Mouse (Mus musculus): ENCODE results near the gene Olfr825. TPM values are rescaled to one million over a fixed set of nuclear protein-coding genes. Genes with fewer than 3 reads are reported as not detected.

Olfr825 gene
- not detected in 2 replicates for polyA plus RNA-seq (2012; rRNA removed)

DNA sequence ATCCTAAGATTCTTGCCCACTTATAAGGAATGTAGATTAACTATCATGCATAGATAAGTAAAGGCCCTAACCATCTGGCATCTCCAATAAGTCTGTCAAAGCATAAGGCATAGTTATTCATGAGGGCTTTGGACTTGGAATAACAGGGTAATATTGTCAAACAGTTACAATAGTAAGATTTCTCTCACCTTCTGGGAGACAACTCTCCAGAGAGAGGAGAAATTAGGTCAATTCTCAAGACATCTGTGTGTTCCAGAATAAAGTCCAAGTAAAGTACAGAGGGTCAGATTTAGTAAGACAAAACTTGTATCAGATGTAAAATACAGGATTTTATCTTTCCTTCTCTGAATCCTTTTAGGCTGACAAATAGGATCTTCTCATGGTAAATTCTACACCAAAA, at the start of gene Olfr825:
Gene Olfr825, minus strand, starts transcription at position 101 of the 400 bp plus-strand sequence.

DNA sequence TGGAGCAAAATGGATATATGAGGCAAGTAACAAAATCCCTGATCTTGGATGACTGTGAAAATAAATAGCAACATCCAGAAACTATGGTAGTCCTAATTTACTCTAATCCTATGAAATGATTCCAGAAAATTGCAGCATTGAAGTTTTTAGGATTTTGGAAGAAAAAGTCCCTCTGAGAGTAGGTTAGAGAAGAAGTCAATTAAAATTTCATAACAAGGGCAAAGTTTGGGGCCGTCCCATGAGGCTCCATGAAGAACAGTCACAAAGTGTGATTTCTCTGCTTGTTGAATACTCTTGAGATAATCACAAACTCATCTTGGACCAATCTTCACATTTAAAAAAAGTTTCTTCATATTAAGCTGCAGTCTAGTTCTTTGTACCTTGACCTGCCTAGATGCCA, 47.7 kb upstream of the Olfr825 start, which contains the start of gene Olfr827:
Gene Olfr827, minus strand, starts transcription at position 101 of the 400 bp plus-strand sequence.

DNA sequence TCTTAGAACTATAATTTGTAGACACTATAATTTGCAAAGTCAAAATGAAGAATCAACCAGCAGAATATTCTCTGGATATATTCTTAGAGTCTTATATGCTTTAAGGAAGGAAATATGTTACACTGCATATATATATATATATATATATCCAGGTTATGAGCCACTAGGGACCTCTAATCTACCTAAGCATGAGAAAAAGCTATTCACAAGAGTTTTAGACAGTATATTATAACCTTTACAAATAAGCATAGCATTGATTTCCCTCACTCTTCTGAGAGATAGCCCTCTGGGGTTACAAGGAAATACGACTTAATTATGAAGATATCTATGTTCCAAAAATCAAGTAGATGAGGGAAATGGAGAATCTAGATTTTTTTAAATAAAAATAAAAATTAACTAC, 17.5 kb upstream of the Olfr825 start, which contains the start of gene Olfr826:
Gene Olfr826, minus strand, starts transcription at position 101 of the 400 bp plus-strand sequence.

DNA sequence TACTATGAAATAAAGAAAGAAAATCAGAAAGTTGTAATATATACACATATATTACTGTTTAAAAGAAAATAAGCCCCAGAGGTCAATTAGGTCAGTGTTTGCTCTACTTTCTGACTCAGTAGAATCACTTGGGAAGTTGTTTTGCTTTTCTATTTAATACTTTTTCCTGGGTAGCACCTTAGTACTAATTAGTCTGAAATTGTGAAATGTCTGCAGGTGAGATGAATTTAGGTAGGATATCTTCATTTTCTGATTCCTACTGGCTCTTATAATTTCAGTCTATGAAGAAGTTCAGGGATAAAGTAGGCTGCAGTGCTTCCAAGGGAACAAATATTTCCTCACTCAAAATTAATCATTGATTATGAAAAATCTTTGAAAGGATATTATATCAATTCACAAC, 36.7 kb downstream of the Olfr825 start, which contains the start of gene Olfr824:
Gene Olfr824, minus strand, starts transcription at position 101 of the 400 bp plus-strand sequence.

DNA sequence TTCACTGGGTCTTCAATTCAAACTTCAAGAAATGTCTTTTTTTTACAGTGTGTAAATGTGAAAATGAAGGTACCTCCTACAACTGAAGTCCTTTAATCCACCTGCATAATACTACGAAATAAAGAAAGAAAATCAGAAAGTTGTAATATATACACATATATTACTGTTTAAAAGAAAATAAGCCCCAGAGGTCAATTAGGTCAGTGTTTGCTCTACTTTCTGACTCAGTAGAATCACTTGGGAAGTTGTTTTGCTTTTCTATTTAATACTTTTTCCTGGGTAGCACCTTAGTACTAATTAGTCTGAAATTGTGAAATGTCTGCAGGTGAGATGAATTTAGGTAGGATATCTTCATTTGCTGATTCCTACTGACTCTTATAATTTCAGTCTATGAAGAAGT, 51.3 kb downstream of the Olfr825 start, which contains the start of gene Olfr823:
Gene Olfr823, minus strand, starts transcription at position 101 of the 400 bp plus-strand sequence.

Other genes with a start within 250 kb of the Olfr825 start
- gene Olfr818, start 217.7 kb downstream of the Olfr825 start, polyA plus RNA-seq (2012; rRNA removed) = not detected in 2 replicates
- not detected in 2 replicates for gene Olfr819, start 199.5 kb downstream of the Olfr825 start, polyA plus RNA-seq (2012; rRNA removed)
- gene Olfr247, start 190.6 kb downstream of the Olfr825 start, polyA plus RNA-seq (2012; rRNA removed) = not detected in 2 replicates
- gene Gm10310, start 181.7 kb downstream of the Olfr825 start, polyA plus RNA-seq (2012; rRNA removed) = not detected in 2 replicates
- gene Olfr820, start 154.1 kb downstream of the Olfr825 start, polyA plus RNA-seq (2012; rRNA removed) = not detected in 2 replicates
- not detected in 2 replicates for gene Olfr821, start 136.4 kb downstream of the Olfr825 start, polyA plus RNA-seq (2012; rRNA removed)
- not detected in 2 replicates for gene Olfr822, start 95.6 kb downstream of the Olfr825 start, polyA plus RNA-seq (2012; rRNA removed)
- gene Olfr823, start 51.4 kb downstream of the Olfr825 start, polyA plus RNA-seq (2012; rRNA removed) = not detected in 2 replicates
- gene Olfr824, start 36.8 kb downstream of the Olfr825 start, polyA plus RNA-seq (2012; rRNA removed) = 0.06 and 0.18 TPM in 2 replicates
- not detected in 2 replicates for gene Olfr826, start 17.4 kb upstream of the Olfr825 start, polyA plus RNA-seq (2012; rRNA removed)
- gene Olfr827, start 47.6 kb upstream of the Olfr825 start, polyA plus RNA-seq (2012; rRNA removed) = not detected in 2 replicates
- gene Neurod4, start 113.5 kb upstream of the Olfr825 start, polyA plus RNA-seq (2012; rRNA removed) = not detected in 2 replicates
- gene Tespa1, start 156.1 kb upstream of the Olfr825 start, polyA plus RNA-seq (2012; rRNA removed) = 0.95 and 0.97 TPM in 2 replicates
- gene Vmn2r84, start 227.6 kb upstream of the Olfr825 start, polyA plus RNA-seq (2012; rRNA removed) = not detected in 2 replicates

Measured in liver, embryonic 18 days (tissue).